Mouse (Mus musculus) 3134 (cell line): ENCODE measurements around the gene Rpl26.

Source experiments
- DNase-seq: peaks from one replicate; pipeline ENCODE4 v3.0.0-alpha.2; 2011; ENCODE audit warnings: low spot score; ENCODE audit not compliant: insufficient read length; ENCODE audit errors: extremely low read depth

Rpl26 gene

DNA sequence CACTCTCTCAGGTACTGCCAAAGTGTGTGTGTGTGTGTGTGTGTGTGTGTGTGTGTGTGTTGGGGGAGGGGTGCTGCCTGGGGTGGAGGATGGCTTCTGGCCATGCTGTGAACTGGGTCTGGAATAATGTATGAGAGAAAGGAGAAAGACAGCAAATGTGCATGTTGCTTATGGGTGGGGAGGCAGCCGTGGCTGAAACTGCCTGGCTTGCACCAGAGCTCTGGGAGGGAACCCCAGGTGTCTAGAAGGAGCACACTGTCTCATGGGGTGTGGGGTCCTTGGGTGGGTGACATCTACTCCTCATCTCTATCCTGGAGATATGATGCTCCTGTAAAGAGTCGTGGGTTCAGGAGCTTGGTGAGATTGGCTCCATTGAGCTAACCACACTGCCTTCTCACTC lies 12.7 kb upstream of the Rpl26 start:
- DNase-seq = no peak

DNA sequence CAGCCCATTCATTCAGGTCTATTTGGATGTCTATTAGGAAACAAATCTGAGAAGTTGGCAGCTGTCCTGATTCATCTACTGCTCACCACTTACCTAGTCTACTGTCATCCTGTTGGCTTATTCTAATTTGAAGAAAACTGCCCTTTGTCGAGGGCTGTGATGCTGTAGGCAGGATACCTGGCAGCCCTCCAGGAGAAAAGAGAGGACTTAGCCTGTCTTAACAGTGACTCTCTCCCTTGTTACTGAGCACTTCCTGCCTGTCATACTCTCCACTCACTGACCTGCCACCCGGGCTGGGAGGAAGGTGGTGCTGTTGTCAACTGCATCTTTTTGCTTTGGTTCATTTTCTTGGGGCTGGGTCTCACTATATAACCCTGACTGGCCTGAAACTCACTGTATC lies 10.8 kb upstream of the Rpl26 start:
- DNase-seq = no peak

DNA sequence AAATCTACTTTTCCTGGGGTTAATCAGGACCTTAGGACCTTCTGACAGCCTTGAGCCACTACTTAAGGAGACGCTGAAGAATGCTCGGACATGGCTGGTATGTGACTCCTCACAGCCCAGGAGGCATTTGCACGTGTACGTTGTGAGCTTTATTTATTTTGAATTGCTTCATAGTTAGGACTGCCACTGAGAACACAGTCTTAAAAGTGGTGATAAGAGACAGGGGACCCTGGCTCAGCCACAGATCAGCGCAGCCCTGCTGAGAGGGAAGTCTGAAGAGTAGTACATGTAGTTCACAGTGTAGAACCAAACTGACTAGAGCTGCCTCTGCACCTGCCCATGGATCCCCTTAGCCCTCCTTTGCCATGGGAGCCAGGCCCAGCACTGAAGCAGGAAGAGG lies 9.6 kb upstream of the Rpl26 start:
- DNase-seq = no peak

DNA sequence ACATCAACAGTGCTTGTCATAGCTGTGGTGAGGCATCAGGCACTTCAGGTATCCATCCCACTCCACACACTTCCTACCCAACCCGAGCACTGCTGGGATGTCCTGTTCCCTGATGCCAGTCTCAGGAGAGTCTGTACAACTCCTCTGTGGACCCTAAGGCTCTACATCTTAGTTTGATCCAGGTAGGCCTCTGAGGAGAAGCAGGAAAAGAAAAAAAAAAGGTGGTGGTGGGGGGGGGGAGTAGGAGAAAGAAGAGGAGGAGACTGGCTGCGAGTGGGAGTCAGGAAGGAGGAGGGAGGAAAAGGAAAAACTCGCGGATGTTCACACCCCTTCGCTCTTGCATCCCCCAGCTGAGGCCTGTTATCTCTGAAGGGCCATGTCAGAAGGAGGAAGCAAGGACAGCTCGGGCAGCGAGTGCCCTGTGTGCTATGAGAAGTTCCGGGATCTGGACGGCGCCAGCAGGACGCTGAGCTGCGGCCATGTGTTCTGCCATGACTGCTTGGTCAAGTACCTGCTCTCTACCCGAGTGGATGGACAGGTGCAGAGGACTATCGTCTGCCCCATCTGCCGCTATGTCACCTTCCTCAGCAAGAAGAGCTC lies 9.1 kb upstream of the Rpl26 start:
- DNase-seq = no peak

DNA sequence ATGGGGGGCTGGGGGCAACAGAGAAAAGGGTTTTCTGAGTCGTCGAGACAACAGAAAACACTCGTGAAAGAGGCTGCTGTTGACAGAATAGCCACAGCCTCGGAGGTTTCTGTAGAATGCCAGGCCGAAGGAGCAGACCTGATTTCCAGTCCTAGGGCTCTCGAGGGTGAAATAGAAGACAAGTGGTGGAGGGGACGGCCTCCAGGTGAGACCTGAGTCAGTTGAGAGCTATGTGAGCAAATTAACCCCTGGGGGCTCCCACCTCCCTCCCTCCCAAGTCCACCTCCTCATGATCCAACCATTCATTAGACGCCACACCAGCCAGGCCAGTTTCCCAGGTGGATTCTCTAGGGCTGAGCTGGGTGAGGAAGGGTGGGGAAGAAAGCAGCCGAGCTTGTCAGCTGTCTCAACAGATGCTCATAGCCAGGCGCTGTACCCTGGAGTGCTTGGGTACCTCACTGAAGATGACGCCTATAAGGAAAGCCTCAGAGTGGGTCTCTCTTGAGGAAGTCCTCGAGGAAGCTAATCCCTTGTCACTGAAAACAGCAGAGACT lies 7.4 kb upstream of the Rpl26 start:
- DNase-seq = no peak

DNA sequence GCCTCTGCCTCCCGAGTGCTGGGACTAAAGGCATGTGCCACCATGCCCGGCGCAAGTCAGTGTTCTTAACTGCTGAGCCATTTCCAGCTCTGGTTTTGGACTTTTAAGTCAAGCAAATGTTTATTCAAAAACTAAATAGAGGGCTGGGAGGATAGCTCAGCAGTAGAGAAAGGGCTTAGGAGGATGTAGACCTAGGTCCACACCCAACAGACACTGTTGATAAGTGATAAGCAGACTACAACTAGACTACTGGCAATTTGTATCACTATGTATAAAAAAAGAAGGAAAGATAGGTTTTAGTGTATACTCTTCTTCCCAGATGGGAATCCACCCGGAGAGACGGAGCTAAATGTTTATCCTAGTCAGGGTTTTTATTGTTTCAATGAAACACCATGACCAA lies 5.1 kb upstream of the Rpl26 start:
- no peak for DNase-seq

DNA sequence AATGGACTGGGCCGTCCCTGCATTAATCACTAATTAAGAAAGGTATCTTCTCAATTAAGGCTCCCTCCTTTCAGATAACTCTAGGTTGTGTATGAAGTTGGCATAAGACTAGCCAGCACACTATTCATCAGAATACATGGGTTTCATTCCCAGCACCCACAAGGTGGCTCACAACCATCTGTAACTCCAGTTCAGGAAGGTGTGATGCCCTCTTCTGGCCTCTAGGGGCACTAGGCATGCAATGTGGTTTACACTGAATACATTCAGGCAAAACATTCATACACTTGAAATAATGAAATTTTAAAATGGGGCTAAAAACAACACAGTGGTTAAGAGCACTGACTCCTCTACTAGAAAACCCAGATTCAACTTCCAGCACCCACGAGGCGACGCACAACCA lies 4.3 kb upstream of the Rpl26 start:
- DNase-seq = peak; percentile 44

DNA sequence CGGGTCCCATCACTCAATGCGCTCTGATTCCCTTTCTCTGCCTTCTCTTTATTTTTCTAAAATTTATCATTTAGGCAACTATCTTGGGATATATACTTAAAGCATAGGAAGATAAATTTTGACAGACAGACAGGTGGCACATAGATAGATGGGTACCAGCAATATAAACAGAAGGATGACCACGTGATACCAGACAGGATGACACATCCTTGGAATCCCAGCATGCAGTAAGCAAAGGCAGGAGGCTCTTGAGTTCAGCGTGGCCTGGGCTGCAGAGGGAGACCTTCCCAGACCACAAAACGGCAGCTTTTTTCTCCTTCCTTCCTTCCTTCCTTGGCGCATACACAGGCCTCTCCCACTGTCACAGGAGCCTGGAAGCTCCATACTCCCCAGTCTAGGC lies 3.5 kb upstream of the Rpl26 start:
- DNase-seq = no peak

DNA sequence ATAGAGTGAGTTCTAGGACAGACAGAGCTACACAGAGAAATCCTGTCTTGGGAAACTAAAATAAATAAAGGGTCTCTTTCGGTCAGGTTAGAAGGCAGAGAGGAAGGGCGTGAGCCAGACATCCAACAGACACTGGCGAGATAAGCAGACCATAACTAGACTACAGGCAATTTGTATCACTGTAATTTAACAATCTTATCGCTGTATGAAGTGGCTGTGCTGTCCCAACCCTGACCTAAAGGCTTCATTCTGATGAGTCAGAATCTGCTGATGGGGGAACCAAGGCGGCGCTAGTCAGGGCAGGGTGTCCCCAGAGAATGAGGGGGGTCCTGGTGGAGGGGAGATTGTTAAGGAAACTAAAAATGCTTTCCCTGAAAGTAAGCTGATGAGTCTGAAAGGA lies 2.6 kb upstream of the Rpl26 start:
- no peak for DNase-seq

DNA sequence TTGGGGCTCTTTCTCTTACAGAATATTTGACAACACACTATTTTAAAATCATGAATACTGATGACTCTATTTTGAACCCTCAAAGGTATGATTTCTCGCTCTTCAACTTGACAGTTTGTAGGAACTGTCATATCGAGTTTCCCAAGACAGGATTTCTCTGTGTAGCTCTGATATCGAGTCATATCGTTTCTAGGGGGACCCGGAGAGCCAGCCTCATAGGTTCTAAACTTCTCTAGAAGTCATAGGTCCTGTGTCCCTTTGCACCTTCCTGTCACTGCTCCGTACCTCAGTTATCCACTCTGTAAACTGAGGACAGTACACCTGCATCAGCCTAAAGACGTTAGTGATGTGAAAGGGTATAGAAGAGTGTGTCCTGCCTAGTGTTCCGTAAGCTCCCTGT lies 1.6 kb upstream of the Rpl26 start:
- DNase-seq = no peak

DNA sequence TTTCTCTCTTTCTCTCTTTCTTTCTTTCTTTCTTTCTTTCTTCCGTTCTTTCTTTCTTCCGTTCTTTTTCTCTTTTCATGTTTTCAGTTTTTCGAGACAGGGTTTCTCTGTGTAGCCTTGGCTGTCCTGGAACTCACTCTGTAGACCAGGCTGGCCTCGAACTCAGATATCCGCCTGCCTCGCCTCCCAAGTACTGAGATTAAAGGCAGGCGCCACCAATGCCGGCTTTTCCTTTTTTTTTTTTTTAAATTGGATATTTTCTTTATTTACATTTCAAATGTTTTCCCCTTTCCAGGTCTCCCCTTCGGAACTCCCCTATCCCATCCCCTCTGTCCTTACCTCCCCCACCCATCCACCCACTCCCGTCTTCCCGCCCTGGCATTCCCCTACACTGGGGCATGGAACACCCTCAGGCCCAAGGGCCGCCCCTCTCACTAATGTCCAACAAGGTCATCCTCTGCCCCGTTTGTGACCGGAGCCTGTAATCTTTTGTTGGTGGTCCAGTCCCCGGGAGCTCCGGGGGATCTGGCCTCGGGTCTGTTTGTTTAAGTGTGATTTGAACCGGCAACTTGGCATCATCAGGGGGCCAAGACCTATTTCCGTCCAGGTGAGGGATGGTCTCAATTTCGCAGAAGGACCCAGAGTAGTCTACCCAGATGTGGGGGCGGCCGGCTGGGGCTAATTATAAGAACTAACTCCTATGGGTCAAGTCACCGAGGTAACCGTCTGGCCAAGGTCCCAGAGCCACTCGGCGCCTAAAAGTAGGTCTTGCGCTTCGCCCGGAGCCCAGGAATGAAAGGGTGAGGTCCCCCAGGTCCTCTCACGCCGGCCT lies 648 bp upstream of the Rpl26 start:
- DNase-seq = no peak

DNA sequence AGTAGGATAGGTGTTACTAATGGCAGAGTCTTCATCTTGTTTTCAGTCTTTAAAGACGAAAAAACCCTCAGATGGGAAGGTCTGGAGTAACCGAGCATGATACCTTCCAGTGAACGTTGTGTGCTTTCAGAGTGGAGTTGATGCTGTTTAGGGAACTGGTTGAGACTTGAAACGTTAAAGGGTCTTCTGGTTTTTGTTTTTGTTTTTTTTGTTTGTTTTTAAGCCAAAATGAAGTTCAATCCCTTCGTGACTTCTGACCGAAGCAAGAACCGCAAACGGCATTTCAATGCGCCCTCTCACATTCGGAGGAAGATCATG lies 623 bp downstream of the Rpl26 start:
- no peak for DNase-seq

DNA sequence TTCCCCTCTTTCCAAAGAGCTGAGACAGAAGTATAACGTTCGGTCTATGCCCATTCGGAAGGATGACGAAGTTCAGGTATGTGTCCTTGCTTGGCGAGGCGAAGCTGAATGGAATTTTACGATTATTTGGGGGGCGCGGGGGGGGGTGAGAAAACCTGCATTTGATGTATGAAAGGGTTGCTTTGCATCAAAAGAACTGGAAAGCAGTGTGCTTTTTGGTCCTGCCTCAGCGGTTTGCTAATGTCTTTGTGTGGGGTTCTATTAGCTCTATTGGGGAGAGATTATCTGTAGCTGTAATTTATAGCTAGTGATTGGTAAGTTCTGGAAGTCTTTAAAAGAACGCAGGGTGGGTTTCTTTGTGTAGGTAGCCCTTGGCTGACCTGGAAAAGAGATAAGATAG lies 984 bp downstream of the Rpl26 start:
- DNase-seq = no peak

DNA sequence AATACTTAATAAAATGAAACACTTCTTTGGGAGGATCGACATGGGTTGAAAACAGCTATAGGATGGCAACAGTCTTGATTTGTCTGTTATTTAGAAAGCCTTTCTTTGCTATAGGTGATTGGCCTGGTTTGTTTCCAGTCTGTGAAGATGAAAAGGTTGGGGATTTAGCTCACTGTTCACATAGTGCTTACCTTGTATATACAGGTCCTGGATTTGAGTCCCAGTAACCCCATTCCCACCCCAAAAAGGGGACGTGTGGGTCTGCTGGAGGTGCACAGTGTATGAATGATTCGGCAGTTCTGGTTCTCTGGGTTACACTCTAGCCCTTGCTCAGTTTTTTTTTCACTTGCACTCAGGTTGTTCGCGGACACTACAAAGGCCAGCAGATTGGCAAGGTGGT lies 1.4 kb downstream of the Rpl26 start:
- DNase-seq = no peak

DNA sequence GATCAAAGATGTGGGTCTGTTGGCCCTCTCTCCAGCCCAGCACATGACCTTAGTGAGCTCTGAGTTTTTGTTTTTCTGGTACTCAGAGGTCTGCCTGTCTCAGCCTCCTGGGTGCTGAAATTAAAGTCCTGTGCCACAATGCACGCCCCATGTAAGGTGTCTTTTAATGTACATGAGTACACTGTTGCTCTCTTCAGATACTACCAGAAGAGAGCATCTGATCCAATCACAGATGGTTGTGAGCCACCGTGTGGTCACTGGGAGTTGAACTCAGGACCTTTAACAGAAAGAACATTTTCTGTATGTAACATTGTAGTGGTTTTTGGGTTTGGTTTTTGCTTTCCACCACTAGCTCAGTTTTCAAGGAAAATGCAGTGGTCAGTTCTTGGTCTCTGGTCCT lies 2.4 kb downstream of the Rpl26 start:
- no peak for DNase-seq

DNA sequence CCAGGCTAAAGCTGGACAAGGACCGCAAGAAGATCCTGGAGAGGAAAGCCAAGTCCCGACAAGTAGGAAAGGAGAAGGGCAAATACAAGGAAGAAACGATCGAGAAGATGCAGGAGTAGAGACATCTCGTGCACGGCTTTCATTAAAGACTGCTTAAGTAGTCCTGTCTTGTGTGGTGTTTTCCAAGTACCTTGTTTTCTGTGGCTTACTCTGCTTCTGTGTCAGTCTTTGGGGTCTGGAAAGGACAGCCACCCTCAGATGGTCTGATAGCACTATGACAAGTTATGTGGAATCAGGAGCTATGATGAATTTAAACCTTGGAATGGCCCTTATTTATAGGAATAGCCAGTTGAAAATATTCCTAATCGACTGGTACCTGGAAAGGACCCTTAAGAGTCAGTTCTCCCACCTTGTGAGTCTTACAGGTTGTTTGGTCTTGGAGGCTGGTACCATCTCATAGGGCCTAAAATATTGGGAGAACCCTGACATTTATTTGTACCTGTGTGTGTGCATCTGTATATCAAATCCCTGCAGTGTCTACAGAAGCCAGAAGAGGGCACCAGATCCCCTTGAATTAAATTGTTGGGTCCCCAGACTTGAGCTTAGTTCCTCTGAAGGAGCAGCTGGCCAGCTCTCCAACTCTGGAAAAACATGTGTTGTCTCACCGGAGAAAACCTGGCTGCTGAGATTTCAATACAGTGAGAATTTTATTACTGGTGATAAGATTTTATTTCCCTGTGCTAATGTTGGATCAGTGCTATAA lies 3.2 kb downstream of the Rpl26 start:
- DNase-seq = peak; percentile 40

DNA sequence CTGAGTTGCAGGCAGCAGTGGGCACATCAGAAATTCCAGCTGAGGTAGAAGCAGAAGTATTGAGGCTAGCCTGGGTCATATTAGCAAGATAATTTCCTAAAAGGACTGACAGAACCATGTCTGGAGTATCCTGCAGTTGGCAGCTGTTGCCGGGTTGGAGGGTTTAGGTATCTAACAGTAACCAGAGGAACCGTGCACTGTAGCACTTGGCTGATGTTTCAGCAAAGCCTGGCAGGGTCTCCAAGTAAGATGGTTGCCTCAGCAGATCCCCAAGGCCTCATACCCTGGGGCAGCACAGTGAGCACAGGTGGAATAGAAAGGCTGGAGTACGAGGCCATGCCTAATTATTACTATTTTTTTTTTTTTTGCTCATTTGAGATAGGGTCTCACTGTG lies 3.8 kb downstream of the Rpl26 start:
- no peak for DNase-seq

DNA sequence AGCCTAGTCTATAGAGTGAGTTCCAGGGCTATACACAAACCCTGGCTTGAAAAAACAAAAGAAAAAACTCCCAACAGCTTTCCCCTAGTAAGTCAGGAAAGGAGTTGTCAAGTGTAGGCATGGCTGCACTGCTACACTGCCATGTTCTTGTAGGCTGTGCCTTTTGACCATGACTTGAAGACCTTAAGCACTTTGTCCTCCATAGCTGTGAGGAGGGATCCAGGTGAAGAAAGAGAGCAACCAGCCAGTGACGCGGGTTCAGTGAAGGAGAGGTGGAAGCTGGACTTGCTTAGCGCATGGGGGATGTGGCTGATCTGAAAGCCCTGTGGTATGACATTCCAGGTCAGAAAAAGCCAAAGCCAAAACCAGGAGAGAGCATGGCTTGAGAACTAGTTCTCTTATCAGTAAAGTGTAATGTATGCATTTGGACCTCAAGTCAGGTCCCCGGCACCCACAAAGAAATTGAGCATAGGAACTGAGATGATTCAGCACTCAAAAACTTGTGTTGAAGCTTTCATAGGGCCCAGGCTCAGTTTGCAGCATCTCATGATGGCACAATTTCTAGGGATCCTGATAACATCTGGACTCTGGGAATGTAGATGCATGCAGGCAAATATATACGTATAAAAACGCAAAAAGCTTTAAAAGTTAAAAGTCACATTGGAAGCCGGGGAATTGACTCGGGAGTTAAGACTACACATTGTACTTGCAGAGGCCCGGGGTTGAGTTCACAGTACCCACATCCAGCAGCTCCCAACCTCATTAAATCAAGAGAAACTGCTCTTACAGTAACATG lies 4.5 kb downstream of the Rpl26 start:
- DNase-seq = peak; percentile 27

DNA sequence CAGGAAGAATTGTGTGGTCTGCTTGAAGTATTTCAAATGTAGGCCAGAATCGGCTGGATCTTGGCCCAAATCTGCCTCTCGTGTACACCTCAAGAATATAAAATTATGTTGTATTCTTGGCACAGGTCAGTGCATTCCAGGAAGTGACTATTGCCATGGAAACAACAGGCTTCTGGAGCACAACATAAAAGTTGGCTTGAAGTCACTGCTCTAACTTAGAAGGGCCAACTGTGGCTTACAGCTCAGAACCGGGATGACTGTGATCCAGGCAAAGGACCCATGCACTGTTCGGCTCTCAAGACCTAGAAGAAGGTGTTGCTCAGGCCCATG lies 5.0 kb downstream of the Rpl26 start:
- peak; percentile 53 for DNase-seq

DNA sequence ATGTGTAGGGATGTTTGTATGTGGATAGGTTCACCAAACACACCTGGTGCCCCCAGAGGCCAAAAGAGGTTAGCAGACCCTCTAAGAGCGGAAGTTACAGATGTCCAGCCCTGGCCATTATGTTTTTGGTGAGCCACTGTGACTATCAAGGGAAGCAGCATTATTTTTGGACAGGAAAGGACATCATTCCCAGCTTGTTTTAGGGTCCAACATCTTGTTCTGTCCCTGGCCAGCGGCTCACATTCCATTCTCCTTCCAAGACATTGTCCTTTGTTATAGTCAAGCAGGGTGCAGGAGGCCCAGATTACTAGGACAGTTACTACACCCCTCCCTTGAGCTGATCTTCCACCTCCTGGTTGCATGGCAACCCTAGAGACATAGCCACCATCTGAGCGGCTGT lies 5.9 kb downstream of the Rpl26 start:
- DNase-seq = no peak

DNA sequence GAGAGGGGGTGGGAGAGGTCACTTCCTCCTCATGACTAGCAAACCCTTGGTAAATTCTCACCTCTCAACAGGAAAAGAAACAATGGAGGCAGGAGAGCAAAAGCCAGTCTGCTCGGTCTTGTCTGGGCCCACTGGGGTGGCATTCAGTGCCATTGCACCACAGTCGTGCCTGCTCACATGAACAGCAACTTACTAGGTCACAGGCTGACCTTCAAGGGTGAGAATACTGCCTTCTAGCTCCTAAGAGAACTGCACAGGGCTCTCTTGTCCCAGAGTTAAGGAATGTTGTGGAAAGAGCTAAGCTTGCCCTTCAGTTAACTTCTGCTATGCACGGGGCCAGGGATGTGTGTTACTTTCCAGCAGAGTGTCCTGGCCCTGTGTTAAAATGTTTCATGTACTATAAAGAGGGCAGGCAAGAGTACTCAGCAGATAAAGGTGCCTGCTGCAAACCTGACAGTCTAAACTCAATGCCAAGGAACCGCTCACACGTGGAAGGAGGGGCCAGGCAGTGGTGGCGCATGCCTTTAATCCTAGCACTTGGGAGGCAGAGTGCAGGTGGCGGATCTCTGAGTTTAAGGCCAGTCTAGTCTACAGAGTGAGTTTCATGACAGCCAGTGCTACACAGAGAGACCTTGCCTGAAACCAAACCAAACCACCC lies 7.6 kb downstream of the Rpl26 start:
- no peak for DNase-seq
